Mouse (Mus musculus): ENCODE data around the gene Col28a1. TPM values are rescaled to one million over a fixed set of nuclear protein-coding genes. Genes with fewer than 3 reads are reported as not detected.

The Col28a1 gene
- polyA plus RNA-seq, 1 experiment from 2014 or later: 0.18 TPM

GRCm38 (mm10) chr6:8095856-8096255 is 96.6 kb downstream of the Col28a1 start:
- WGBS: 79% methylated on average over 3 of the region's 3 CpGs
- no peak overlapping the region for H3K27ac ChIP-seq
- no peaks in the 10 kb centered on the region for H3K36me3 ChIP-seq
- DNase-seq (ENCODE audit: low spot score): no peak
- no peaks in the 10 kb centered on the region for H3K9me3 ChIP-seq
- H3K27me3 ChIP-seq (ENCODE audit: insufficient read depth, poor library complexity, severe bottlenecking): no peaks in the 10 kb centered on the region
- no peak overlapping the region for H3K4me3 ChIP-seq
- no peaks in the 10 kb centered on the region for H3K4me1 ChIP-seq (replicated peaks)

GRCm38 (mm10) chr6:8094160-8094953 is 98.1 kb downstream of the Col28a1 start:
- H3K9me3 ChIP-seq: no peaks in the 10 kb centered on the region
- no peaks in the 10 kb centered on the region for H3K36me3 ChIP-seq

DNA sequence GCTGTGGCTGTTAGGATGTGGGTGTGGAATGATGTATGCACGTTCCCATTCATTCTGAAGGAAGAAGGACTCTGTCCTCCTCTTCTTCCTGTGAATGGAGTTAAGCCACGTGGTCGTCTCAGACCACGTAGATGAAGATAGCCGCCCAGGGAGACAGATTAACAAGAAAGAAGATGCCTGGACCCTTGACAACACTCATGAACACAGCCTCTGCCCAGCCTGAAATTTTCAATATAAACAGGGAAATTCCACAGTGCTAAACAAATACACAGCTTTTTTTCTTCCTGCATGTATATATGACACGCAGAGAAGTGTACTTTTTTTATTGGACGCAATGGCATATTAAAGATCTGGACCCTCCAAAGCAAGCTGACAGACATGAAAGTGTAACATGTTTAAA is 98.9 kb downstream of the Col28a1 start:
- WGBS: 93% methylated on average over 7 of the region's 7 CpGs

More at GRCm38 (mm10) chr6:8094160-8094953, 98.1 kb downstream of the Col28a1 start:
- no peaks in the 10 kb centered on the region for H3K27me3 ChIP-seq (ENCODE audit: insufficient read depth, poor library complexity, severe bottlenecking)
- no peak overlapping the region for H3K27ac ChIP-seq
- WGBS: 86% methylated on average over 8 of the region's 8 CpGs
- H3K4me1 ChIP-seq (replicated peaks): no peaks in the 10 kb centered on the region
- DNase-seq (ENCODE audit: low spot score): no peak
- H3K4me3 ChIP-seq: no peak overlapping the region

GRCm38 (mm10) chr6:8086847-8087246 is 105.6 kb downstream of the Col28a1 start:
- Histone ChIP-seq H3K9me3 (no peaks in the 10 kb centered on the region), H3K27me3 (ENCODE audit: insufficient read depth, poor library complexity, severe bottlenecking) (no peaks in the 10 kb centered on the region), H3K27ac (no peak overlapping the region), H3K36me3 (no peaks in the 10 kb centered on the region), H3K4me3 (no peak overlapping the region), H3K4me1 (replicated peaks) (no peaks in the 10 kb centered on the region)
- WGBS: 67% methylated on average over 3 of the region's 3 CpGs
- no peak for DNase-seq (ENCODE audit: low spot score)

More for the DNA sequence above, 98.9 kb downstream of the Col28a1 start:
- DNase-seq (ENCODE audit: low spot score): no peak
- no peak overlapping the region for H3K4me3 ChIP-seq
- no peaks in the 10 kb centered on the region for H3K9me3 ChIP-seq
- no peaks in the 10 kb centered on the region for H3K4me1 ChIP-seq (replicated peaks)
- no peak overlapping the region for H3K27ac ChIP-seq
- no peaks in the 10 kb centered on the region for H3K36me3 ChIP-seq
- H3K27me3 ChIP-seq (ENCODE audit: insufficient read depth, poor library complexity, severe bottlenecking): no peaks in the 10 kb centered on the region

GRCm38 (mm10) chr6:8084806-8085205 is 107.6 kb downstream of the Col28a1 start:
- H3K4me1 ChIP-seq (replicated peaks): no peaks in the 10 kb centered on the region
- no peaks in the 10 kb centered on the region for H3K36me3 ChIP-seq
- DNase-seq (ENCODE audit: low spot score): no peak
- H3K27ac ChIP-seq: no peak overlapping the region
- no peaks in the 10 kb centered on the region for H3K27me3 ChIP-seq (ENCODE audit: insufficient read depth, poor library complexity, severe bottlenecking)
- 74% methylated on average over 7 of the region's 7 CpGs for WGBS
- no peaks in the 10 kb centered on the region for H3K9me3 ChIP-seq
- H3K4me3 ChIP-seq: no peak overlapping the region

GRCm38 (mm10) chr6:8083196-8083595 is 109.2 kb downstream of the Col28a1 start:
- Histone ChIP-seq H3K9me3 (no peaks in the 10 kb centered on the region), H3K4me3 (no peak overlapping the region), H3K27me3 (ENCODE audit: insufficient read depth, poor library complexity, severe bottlenecking) (no peaks in the 10 kb centered on the region), H3K27ac (no peak overlapping the region), H3K36me3 (no peaks in the 10 kb centered on the region), H3K4me1 (replicated peaks) (no peaks in the 10 kb centered on the region)
- 88% methylated on average over 2 of the region's 2 CpGs for WGBS
- no peak for DNase-seq (ENCODE audit: low spot score)

DNA sequence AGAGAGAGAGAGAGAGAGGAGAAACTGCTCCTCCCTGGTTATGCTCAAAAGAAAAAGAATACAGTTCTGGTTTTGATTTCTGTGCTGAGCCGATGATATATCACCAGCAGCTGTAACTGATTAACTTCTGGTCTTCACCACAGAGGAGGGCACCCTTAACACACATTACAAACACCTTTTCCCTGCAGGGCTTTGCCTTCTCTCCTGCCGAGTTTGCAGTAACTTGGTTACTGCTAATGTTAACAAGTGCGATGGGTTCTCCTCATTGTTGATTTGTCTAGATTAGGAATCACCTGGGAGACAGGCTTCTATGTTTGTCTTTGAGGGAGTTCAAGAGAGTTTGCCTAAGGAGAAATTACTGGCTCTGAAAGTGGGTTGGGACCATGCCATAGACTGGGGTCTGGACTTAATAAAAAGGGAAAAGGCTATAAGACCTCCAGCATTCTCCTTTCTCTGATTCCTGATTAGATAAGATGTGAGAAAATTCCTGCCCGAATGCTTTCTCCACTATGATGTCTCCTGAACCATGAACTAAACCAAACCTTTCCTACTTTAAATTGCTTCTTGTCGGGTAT is 114.8 kb downstream of the Col28a1 start:
- Histone ChIP-seq H3K27me3 (ENCODE audit: insufficient read depth, poor library complexity, severe bottlenecking) (no peaks in the 10 kb centered on the region), H3K4me3 (no peak overlapping the region), H3K9me3 (no peaks in the 10 kb centered on the region), H3K4me1 (replicated peaks) (no peaks in the 10 kb centered on the region), H3K36me3 (no peaks in the 10 kb centered on the region), H3K27ac (no peak overlapping the region)
- DNase-seq (ENCODE audit: low spot score): peak; percentile 6
- 62% methylated on average over 5 of the region's 5 CpGs for WGBS

GRCm38 (mm10) chr6:8074914-8075313 is 117.5 kb downstream of the Col28a1 start:
- Histone ChIP-seq H3K36me3 (no peaks in the 10 kb centered on the region), H3K9me3 (no peaks in the 10 kb centered on the region), H3K4me1 (replicated peaks) (no peaks in the 10 kb centered on the region), H3K4me3 (no peak overlapping the region), H3K27ac (no peak overlapping the region), H3K27me3 (ENCODE audit: insufficient read depth, poor library complexity, severe bottlenecking) (no peaks in the 10 kb centered on the region)
- DNase-seq (ENCODE audit: low spot score): no peak
- 79% methylated on average over 2 of the region's 2 CpGs for WGBS

DNA sequence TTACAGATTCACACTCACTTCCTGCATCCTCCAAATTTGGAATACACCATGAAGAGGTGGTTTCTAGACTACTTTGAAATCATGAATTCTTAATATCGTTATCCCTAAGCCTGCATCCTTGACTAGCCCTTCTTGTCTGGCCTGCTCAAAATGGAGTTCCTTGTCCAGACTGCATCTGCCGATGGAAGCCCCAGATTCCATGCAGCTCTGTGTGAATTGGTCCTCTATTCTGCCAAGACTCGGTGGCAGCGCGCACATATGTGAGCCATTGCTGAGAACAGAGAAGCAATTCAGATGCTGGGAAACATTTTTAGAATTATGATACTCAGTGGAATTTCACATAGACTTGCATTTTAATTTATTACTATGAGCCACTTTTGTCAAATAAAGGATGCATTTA is 123.4 kb downstream of the Col28a1 start:
- no peak for DNase-seq (ENCODE audit: low spot score)
- Histone ChIP-seq H3K27me3 (ENCODE audit: insufficient read depth, poor library complexity, severe bottlenecking) (no peaks in the 10 kb centered on the region), H3K9me3 (no peaks in the 10 kb centered on the region), H3K4me1 (replicated peaks) (no peaks in the 10 kb centered on the region), H3K27ac (no peak overlapping the region), H3K4me3 (no peak overlapping the region), H3K36me3 (no peaks in the 10 kb centered on the region)
- 87% methylated on average over 5 of the region's 5 CpGs for WGBS

DNA sequence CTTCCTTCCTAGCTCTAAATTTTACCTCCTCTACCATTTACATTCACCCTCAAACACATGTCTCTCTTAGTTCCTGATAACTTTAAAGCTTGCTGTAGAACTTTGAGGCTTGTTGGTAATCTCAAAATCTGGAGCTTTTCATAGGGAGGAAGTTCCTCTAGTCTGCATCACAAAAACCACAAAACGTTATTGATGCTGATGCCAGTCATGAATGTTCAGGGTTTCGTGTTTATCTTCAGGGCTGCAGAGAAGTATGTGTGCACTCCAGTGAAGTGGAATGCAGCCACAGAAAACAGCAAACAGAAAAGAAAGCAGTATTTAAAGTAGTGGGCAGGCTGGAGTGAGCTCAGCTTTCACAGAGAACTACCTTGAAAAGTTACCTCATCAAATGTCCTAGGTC is 124.0 kb downstream of the Col28a1 start:
- H3K36me3 ChIP-seq: no peaks in the 10 kb centered on the region
- no peaks in the 10 kb centered on the region for H3K4me1 ChIP-seq (replicated peaks)
- no peak overlapping the region for H3K4me3 ChIP-seq
- H3K27me3 ChIP-seq (ENCODE audit: insufficient read depth, poor library complexity, severe bottlenecking): no peaks in the 10 kb centered on the region
- no peak overlapping the region for H3K27ac ChIP-seq
- DNase-seq (ENCODE audit: low spot score): no peak
- 89% methylated on average over 2 of the region's 2 CpGs for WGBS
- no peaks in the 10 kb centered on the region for H3K9me3 ChIP-seq

GRCm38 (mm10) chr6:8067124-8067523 is 125.3 kb downstream of the Col28a1 start:
- Histone ChIP-seq H3K27ac (no peak overlapping the region), H3K27me3 (ENCODE audit: insufficient read depth, poor library complexity, severe bottlenecking) (no peaks in the 10 kb centered on the region), H3K36me3 (no peaks in the 10 kb centered on the region), H3K4me1 (replicated peaks) (no peaks in the 10 kb centered on the region), H3K4me3 (no peak overlapping the region), H3K9me3 (no peaks in the 10 kb centered on the region)
- no peak for DNase-seq (ENCODE audit: low spot score)
- WGBS: 89% methylated on average over 3 of the region's 3 CpGs

DNA sequence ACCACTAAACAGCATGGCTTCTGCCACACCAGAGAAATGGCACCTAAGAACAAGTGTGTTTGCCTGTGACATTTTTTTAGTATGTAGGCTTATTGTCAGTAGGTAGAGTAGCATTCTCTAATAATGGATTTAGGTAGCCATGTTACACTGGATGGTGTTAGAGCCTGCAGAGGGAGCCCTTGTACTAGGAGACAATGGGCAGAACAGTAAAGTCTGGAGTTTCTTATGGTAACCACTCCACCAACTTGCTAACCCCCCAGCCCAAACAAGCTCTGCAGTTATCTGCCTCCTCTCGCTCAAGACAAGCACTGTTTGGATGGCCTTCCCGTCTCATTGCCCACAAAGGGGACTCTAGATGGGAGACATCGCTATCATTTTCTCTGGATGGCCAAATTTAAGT is 126.2 kb downstream of the Col28a1 start:
- DNase-seq (ENCODE audit: low spot score): peak; percentile 25
- 43% methylated on average over 3 of the region's 3 CpGs for WGBS

GRCm38 (mm10) chr6:8059199-8059598 is 133.2 kb downstream of the Col28a1 start:
- no peak overlapping the region for H3K4me3 ChIP-seq
- H3K4me1 ChIP-seq (replicated peaks): no peaks in the 10 kb centered on the region
- H3K36me3 ChIP-seq: no peaks in the 10 kb centered on the region
- no peak for DNase-seq (ENCODE audit: low spot score)
- WGBS: 88% methylated on average over 7 of the region's 7 CpGs
- no peak overlapping the region for H3K27ac ChIP-seq
- H3K27me3 ChIP-seq (ENCODE audit: insufficient read depth, poor library complexity, severe bottlenecking): no peaks in the 10 kb centered on the region
- no peaks in the 10 kb centered on the region for H3K9me3 ChIP-seq

More for the DNA sequence above, 126.2 kb downstream of the Col28a1 start:
- Histone ChIP-seq H3K27ac (no peak overlapping the region), H3K27me3 (ENCODE audit: insufficient read depth, poor library complexity, severe bottlenecking) (no peaks in the 10 kb centered on the region), H3K4me1 (replicated peaks) (no peaks in the 10 kb centered on the region), H3K4me3 (no peak overlapping the region), H3K36me3 (no peaks in the 10 kb centered on the region), H3K9me3 (no peaks in the 10 kb centered on the region)
